Mouse (Mus musculus): Measurements from ENCODE around the gene Sox10.

Gene Sox10

DNA sequence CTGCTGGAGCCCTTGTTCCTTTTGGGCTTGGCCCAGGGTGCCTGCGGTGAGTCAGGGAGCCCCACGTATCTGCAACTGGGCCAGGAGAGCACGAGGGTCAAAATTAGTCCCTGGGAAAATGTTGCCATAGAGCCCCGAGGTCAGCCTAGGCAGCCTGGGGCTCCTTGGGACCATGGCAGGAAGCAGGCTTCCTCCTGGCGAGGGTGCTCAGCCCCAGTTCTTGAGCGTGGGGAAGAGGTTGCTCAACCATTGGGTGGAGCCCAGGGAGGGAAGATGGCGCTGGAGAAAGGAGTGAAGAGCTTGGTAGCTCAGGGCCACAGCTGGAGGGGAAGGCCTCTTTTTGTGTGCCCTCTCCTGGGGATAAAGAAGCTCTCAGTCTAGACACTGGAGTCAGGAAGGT lies 2.7 kb downstream of the Sox10 start:
- no peak for DNase-seq (ENCODE audit: low read depth in 1 of 2, low spot score in 2 of 2)

GRCm38 (mm10) chr15:79155572-79155971 lies 9.5 kb downstream of the Sox10 start:
- no peak for DNase-seq (ENCODE audit: low read depth in 1 of 2, low spot score in 2 of 2)

DNA sequence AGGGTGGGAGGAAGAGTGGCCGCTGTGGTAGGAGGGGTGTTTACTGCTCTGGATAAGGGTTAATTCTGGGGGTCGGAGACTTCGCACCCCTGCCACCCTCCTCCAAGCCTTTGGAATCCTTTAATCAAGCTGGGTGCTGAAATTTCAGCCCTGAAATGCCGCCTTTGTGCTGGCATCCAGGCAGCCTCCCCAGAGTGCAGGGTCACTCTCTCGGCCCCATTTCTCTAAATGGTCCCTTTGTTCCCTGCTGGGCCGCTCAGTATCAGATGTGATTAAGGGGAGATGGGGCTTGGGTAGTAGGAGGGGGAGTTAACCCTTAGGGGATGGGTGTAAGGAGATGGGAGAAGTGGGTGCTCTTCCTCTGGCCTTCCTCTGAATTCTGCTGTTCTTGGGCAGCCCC lies 12.3 kb downstream of the Sox10 start:
- DNase-seq (ENCODE audit: low read depth in 1 of 2, low spot score in 2 of 2): no peak

DNA sequence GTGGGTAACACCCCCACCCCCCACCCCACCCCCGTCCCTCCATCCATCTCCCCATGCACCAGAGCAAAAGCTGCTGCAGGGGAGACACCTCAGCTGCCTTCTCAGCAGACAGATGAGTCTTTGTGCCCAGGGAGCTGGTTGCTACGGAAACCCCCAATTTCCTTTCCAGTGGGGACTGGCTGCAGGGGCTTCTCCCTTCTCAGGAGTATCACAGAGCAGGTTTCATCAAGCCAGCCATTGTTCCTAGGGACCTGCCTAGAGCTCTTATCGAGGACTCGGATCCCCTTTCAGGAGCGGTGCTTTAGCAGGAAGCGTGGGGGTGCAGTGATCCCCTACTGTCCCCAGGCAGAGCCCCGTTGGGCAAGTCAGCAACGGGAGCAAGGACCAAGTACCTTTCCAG lies 13.2 kb downstream of the Sox10 start:
- DNase-seq (ENCODE audit: low read depth in 1 of 2, low spot score in 2 of 2): no peak

GRCm38 (mm10) chr15:79148533-79148932 lies 16.5 kb downstream of the Sox10 start:
- peak; percentile 43 to 59 for DNase-seq (ENCODE audit: low read depth in 1 of 2, low spot score in 2 of 2)

- no peak for DNase-seq (ENCODE audit: low read depth in 1 of 2, low spot score in 2 of 2)
Measured at GRCm38 (mm10) chr15:79145522-79145921, 19.5 kb downstream of the Sox10 start.

GRCm38 (mm10) chr15:79144021-79144420 lies 21.0 kb downstream of the Sox10 start:
- no peak for DNase-seq (ENCODE audit: low read depth in 1 of 2, low spot score in 2 of 2)

- no peak for DNase-seq (ENCODE audit: low read depth in 1 of 2, low spot score in 2 of 2)
Measured at GRCm38 (mm10) chr15:79143316-79143715, 21.7 kb downstream of the Sox10 start.

GRCm38 (mm10) chr15:79141566-79141917 lies 23.5 kb downstream of the Sox10 start:
- DNase-seq (ENCODE audit: low read depth in 1 of 2, low spot score in 2 of 2): no peak

DNA sequence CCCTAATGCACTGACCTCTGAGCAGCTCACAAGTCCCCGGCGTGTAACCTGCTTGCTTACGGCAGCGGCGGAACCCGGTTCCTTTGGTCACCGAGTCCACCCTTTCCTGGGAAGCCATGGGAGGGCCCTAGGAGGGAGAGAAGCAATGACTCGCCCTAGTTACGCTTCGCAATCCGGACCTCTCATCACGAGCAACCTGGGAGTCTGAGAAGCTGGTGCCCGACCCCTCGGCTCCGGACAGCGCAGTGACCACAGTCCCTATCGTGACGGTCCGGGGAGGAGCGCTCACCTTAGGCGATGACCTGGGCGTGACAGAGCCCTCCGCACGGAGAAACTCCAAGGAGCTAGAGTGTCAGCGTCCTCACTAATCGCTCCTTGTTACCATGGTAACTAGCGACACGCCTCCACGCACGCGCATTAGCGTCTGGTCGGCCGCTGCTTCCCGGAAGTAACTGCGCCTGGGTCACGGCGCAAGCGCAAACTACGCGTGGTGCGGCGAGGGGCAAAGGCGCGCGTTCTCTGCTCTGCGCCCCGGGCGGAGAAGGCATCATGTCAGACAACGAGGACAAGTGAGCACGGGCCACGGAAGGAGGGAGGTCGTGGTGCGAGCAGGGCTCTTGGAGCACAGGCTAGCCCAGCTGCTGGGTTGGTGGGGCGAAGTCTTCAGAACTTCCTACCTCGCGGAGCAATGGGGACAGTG lies 24.0 kb downstream of the Sox10 start, which contains the start of the genes Polr2f and 1700088E04Rik:
TSS of gene Polr2f (plus strand) at position 144 of the 700 bp plus-strand sequence.
TSS of gene 1700088E04Rik (minus strand) at position 388 of the 700 bp plus-strand sequence.
- peak; percentile 67 to 92 for DNase-seq (ENCODE audit: low read depth in 1 of 2, low spot score in 2 of 2)

DNA sequence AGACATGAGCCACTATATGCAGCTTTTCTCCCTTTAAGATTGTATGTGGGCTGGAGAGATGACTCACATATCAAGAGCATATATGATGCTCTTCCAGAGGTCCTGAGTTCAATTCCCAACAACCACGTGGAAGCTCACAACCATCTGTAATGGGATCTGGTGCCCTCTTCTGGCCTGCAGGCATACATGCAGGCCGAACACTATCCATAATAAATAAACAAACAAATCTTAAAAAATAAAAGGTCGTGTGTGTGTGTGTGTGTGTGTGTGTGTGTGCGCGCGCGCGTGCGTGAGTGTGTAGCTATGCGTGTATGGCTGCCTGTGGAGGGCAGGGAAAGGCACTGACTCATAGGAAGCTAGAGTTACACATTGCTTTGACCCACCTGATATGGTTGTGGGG lies 25.4 kb downstream of the Sox10 start:
- no peak for DNase-seq (ENCODE audit: low read depth in 1 of 2, low spot score in 2 of 2)

GRCm38 (mm10) chr15:79135783-79136575 lies 29.1 kb downstream of the Sox10 start:
- no peak for DNase-seq (ENCODE audit: low read depth in 1 of 2, low spot score in 2 of 2)

- no peak for DNase-seq (ENCODE audit: low read depth in 1 of 2, low spot score in 2 of 2)
Measured at GRCm38 (mm10) chr15:79135332-79135731, 29.7 kb downstream of the Sox10 start.

- no peak for DNase-seq (ENCODE audit: low read depth in 1 of 2, low spot score in 2 of 2)
Measured at GRCm38 (mm10) chr15:79134496-79135270, 30.4 kb downstream of the Sox10 start.

DNA sequence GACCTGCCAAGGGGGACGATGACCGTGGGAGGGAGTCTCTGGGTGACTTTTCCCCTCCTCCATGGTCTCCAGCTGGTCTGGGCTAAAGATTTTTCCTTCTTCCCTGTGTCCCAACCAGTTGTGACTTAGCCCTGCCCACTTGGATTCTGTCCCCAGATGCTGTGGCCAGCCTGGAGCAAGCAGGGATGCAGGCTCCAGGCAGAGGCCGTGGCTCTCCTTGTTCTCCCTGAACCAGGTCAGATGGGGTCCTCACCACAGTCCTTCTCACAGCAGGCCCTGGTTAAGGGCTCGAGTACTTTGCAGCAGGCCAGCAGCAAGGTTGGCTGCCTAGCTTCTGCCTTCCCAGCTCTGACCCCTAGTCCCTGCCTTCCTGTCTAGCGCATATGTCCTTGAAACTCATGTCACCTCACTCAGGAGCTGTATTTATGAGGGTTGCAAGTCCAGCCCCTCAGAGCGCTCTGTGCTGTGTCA lies 31.8 kb downstream of the Sox10 start:
- DNase-seq (ENCODE audit: low read depth in 1 of 2, low spot score in 2 of 2): no peak

GRCm38 (mm10) chr15:79131442-79131841 lies 33.6 kb downstream of the Sox10 start:
- no peak for DNase-seq (ENCODE audit: low read depth in 1 of 2, low spot score in 2 of 2)

GRCm38 (mm10) chr15:79130782-79131181 lies 34.3 kb downstream of the Sox10 start:
- DNase-seq (ENCODE audit: low read depth in 1 of 2, low spot score in 2 of 2): no peak

DNA sequence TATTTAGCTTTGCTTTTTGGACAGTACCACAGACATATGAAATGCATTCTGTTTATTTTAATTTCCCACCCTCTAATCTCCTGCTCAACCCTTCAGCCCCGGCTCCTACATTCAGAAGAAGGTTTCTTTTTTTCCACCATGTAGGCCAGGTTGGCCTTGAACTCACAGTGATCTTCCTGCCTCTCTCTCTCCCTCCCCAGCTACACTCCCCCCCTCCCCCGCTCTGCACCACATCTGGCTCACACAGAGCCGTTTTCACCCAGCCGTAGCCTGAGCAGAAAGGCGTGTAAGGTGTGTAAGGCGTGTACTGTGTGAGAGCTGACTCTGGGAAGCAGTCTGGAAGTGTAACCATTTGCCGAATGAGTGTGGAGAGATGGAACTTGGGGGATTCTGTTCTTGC lies 35.7 kb downstream of the Sox10 start:
- no peak for DNase-seq (ENCODE audit: low read depth in 1 of 2, low spot score in 2 of 2)

- DNase-seq (ENCODE audit: low read depth in 1 of 2, low spot score in 2 of 2): no peak
Measured at GRCm38 (mm10) chr15:79128208-79128607, 36.8 kb downstream of the Sox10 start.

DNA sequence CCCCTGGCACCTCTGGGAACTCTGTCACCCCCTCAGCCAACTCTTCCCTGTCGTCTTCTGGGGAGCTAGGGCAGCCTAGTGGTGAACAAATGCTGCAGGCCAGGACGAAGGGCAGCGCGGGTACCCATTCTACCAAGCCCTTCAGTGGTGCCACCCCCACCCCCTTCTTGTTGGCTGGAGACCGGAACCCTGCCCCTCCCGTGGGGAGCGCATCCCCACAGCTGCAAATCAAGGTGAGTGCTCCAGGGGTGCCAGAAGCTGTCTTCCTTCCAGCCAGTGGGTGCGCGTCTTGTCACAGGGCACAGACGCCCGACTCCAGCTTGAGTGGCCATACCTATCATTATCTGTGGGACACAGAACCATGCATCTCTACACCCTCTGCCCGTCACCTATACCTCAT lies 37.9 kb downstream of the Sox10 start:
- no peak for DNase-seq (ENCODE audit: low read depth in 1 of 2, low spot score in 2 of 2)

DNA sequence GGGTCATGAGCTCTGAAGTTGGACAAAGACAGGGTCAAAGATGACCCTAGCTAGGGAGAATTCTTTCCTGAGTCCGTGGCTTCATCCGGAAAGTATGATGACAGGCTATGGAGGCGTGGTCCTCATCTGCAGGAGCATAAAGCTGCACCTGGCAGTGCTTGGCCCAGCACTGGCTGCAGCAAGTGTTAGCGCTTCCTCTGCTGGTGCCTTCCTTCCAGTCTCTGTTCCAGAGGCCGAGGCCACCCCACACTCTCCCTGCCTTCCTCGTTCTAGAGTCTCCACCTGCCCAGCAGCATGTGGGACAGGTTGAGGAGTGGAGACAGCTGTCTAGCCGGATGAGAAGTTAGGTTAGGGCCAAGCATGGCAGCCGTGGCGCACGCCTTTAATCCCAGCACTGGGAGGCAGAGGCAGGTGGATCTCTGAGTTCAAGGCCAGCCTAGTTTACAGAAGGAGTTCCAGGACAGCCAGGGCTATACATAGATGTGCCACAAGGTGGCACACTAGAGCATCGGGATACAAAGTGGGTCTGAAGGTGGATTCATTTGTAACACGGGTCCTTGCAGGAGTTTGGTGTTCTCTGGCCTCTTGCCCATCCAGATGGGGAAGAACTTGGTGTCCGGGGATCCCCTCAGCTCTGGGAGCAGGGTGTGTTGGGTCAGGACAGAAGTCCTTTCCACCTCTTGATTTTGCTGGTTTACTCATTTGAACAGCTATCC lies 38.7 kb downstream of the Sox10 start:
- DNase-seq (ENCODE audit: low read depth in 1 of 2, low spot score in 2 of 2): peak in 1 of 2 experiments; percentile 31

Data from monocyte, adult 2 months (primary cell).